Mouse (Mus musculus): ENCODE results near the gene Atp2a2. TPM values are rescaled to one million over a fixed set of nuclear protein-coding genes. Genes with fewer than 3 reads are reported as not detected.
"Not testable (repeated sequence)": the region's sequence is repeated elsewhere in the genome, so short reads cannot be mapped to it uniquely, and the experiment has no call there.

Gene Atp2a2
- total and polyA plus RNA-seq, 2 experiments: 44.6 to 46.0 TPM

DNA sequence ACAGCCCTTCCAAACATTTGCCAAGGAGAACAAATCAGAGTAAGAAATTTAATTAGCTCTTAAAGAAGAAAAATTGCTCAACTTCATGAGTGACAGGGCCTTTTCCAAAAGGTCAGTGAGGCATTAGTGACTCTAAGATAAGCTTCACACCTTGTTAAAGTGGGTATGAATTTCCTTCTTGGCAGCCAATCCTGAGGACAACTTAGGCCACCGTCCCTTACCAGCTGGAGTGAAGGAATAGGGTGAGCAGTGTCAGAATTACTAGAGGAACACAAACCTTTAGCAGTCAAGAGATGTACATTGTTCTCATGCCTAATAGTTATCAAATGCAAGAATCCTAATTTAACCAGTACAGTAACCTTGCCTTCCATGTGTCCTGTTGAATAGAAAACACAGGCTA is 7.6 kb downstream of the Atp2a2 start:
- Histone ChIP-seq H3K4me3 (ENCODE audit: insufficient read depth, low read depth, low read length) (no peak overlapping the region), H3K36me3 (ENCODE audit: control insufficient read depth, insufficient read depth, low read length) (peaks cover 78% of the 10 kb centered on the region), H3K79me2 (ENCODE audit: control insufficient read depth, insufficient read depth, low read length) (peaks cover 25% of the 10 kb centered on the region), H3K4me1 (ENCODE audit: control insufficient read depth, insufficient read depth, low read length) (peaks cover 21% of the 10 kb centered on the region), H3K27ac (replicated peaks; ENCODE audit: insufficient read depth, low read depth, low read length) (no peak overlapping the region), H3K9ac (ENCODE audit: low read depth, low read length) (no peak overlapping the region), H3K27me3 (ENCODE audit: control insufficient read depth, insufficient read depth, low read length) (no peaks in the 10 kb centered on the region)
- DNase-seq (ENCODE audit: extremely low read depth, low read depth, low spot score): peak; percentile 17
- WGBS: 50% methylated on average over 1 of the region's 1 CpGs
- TF ChIP-seq POLR2A (IDR thresholded peaks at IDR 0.05; ENCODE audit: extremely low read depth, insufficient read depth, low read length) (no peak), CTCF (IDR thresholded peaks at IDR 0.05; ENCODE audit: low read depth, low read length) (no peak)

DNA sequence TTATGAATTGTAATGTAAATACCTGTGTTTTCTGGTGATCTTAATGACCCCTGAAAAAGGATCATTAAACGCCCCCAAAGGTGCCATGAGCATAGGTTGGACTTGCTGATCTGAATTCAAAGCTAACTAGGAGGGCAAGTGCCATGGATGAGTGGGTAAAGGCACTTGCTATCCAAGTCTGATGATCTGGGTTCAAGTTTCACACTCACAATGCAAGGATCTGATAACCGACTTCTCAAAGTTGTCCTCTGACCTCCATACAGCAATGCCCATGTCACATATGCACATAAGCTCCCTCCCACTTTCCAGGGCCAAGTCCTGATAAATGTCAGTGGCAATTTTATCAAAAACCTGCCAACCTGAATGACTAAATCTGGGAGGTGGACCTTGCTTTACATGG is 9.0 kb downstream of the Atp2a2 start:
- H3K4me3 ChIP-seq (ENCODE audit: insufficient read depth, low read depth, low read length): no peak overlapping the region
- peaks cover 15% of the 10 kb centered on the region for H3K4me1 ChIP-seq (ENCODE audit: control insufficient read depth, insufficient read depth, low read length)
- 82% methylated on average over 2 of the region's 2 CpGs for WGBS
- no peaks in the 10 kb centered on the region for H3K27me3 ChIP-seq (ENCODE audit: control insufficient read depth, insufficient read depth, low read length)
- H3K27ac ChIP-seq (replicated peaks; ENCODE audit: insufficient read depth, low read depth, low read length): no peak overlapping the region
- H3K36me3 ChIP-seq (ENCODE audit: control insufficient read depth, insufficient read depth, low read length): peaks cover 84% of the 10 kb centered on the region
- no peak for TF ChIP-seq POLR2A (IDR thresholded peaks at IDR 0.05; ENCODE audit: extremely low read depth, insufficient read depth, low read length)
- TF ChIP-seq CTCF (IDR thresholded peaks at IDR 0.05; ENCODE audit: low read depth, low read length): no peak
- H3K79me2 ChIP-seq (ENCODE audit: control insufficient read depth, insufficient read depth, low read length): peaks cover 25% of the 10 kb centered on the region
- no peak overlapping the region for H3K9ac ChIP-seq (ENCODE audit: low read depth, low read length)
- peak; percentile 18 for DNase-seq (ENCODE audit: extremely low read depth, low read depth, low spot score)

DNA sequence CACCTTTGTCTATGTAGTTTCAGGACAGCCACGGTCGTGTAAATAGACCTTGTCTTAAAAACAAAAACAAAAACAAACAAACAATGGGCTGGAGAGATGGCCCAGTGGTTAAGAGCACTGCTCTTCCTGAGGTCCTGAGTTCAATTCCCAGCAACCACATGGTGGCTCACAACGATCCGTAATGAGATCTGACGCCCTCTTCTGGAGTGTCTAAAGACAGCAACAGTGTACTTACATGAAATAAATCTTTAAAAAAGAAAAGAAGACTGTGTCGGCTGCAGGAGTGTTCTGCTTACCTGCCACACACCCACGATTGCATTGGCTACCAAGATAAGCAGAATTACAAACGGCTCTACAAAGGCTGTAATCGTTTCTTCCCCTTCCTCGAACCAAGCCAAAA is 10.6 kb downstream of the Atp2a2 start:
- peak; percentile 11 for DNase-seq (ENCODE audit: extremely low read depth, low read depth, low spot score)
- WGBS: 84% methylated on average over 10 of the region's 10 CpGs
- H3K9ac ChIP-seq (ENCODE audit: low read depth, low read length): no peak overlapping the region
- peaks cover 80% of the 10 kb centered on the region for H3K36me3 ChIP-seq (ENCODE audit: control insufficient read depth, insufficient read depth, low read length)
- TF ChIP-seq CTCF (IDR thresholded peaks at IDR 0.05; ENCODE audit: low read depth, low read length): no peak
- TF ChIP-seq POLR2A (IDR thresholded peaks at IDR 0.05; ENCODE audit: extremely low read depth, insufficient read depth, low read length): no peak
- H3K27ac ChIP-seq (replicated peaks; ENCODE audit: insufficient read depth, low read depth, low read length): no peak overlapping the region
- H3K4me3 ChIP-seq (ENCODE audit: insufficient read depth, low read depth, low read length): no peak overlapping the region
- no peaks in the 10 kb centered on the region for H3K27me3 ChIP-seq (ENCODE audit: control insufficient read depth, insufficient read depth, low read length)
- peaks cover 5% of the 10 kb centered on the region; the same call in 1 of the 2 replicates for H3K4me1 ChIP-seq (ENCODE audit: control insufficient read depth, insufficient read depth, low read length)
- peaks cover 18% of the 10 kb centered on the region; the same call in 1 of the 2 replicates for H3K79me2 ChIP-seq (ENCODE audit: control insufficient read depth, insufficient read depth, low read length)

DNA sequence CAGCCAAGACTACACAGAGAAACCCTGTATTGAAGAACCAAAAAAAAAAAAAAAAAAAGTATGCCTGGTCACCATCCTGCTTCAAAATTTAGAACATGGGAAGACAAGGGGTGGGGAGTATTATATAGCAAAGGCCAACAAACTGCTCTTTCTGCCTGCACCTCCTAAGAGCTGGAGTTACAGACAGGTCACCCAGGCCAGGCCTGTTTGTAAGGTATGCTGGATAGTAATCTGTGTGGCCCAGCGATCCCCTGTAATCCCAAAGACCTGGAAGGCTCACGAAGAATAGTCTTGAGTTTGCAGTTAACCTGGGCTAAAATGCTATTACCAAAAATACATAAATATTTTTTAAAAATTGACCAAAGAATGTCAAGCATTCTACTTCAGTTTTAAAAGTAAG is 11.9 kb downstream of the Atp2a2 start:
- no peak for DNase-seq (ENCODE audit: extremely low read depth, low read depth, low spot score)
- H3K9ac ChIP-seq (ENCODE audit: low read depth, low read length): no peak overlapping the region
- H3K4me3 ChIP-seq (ENCODE audit: insufficient read depth, low read depth, low read length): no peak overlapping the region
- H3K27ac ChIP-seq (replicated peaks; ENCODE audit: insufficient read depth, low read depth, low read length): no peak overlapping the region
- peaks cover 2% of the 10 kb centered on the region; the same call in 1 of the 2 replicates for H3K4me1 ChIP-seq (ENCODE audit: control insufficient read depth, insufficient read depth, low read length)
- H3K36me3 ChIP-seq (ENCODE audit: control insufficient read depth, insufficient read depth, low read length): peaks cover 76% of the 10 kb centered on the region
- WGBS: 97% methylated on average over 2 of the region's 2 CpGs
- TF ChIP-seq POLR2A (IDR thresholded peaks at IDR 0.05; ENCODE audit: extremely low read depth, insufficient read depth, low read length): no peak
- peaks cover 12% of the 10 kb centered on the region; the same call in 1 of the 2 replicates for H3K79me2 ChIP-seq (ENCODE audit: control insufficient read depth, insufficient read depth, low read length)
- H3K27me3 ChIP-seq (ENCODE audit: control insufficient read depth, insufficient read depth, low read length): no peaks in the 10 kb centered on the region

DNA sequence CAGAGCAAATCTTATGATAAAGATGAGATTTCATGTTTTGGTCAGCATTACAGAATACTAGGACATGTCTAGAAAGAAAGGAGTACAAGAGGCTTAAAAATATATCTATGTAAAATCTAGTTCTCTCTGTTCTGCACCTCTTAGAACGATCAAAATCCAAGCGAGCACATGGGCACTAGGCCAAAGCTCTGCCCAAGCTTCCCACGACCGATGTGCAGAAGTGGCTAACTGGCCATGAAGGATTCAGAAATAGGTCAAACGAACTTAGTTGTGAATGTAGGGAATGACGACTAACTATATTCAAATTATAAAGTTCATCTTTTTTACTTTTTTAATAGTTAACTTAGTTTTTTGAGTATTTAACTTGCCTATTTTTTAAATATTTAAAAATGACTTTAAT is 14.2 kb downstream of the Atp2a2 start:
- 39% methylated on average over 6 of the region's 6 CpGs for WGBS
- Histone ChIP-seq H3K27me3 (ENCODE audit: control insufficient read depth, insufficient read depth, low read length) (no peaks in the 10 kb centered on the region), H3K4me1 (ENCODE audit: control insufficient read depth, insufficient read depth, low read length) (peaks cover 2% of the 10 kb centered on the region; the same call in 1 of the 2 replicates), H3K27ac (replicated peaks; ENCODE audit: insufficient read depth, low read depth, low read length) (no peak overlapping the region), H3K36me3 (ENCODE audit: control insufficient read depth, insufficient read depth, low read length) (peaks cover 78% of the 10 kb centered on the region), H3K9ac (ENCODE audit: low read depth, low read length) (no peak overlapping the region), H3K79me2 (ENCODE audit: control insufficient read depth, insufficient read depth, low read length) (peaks cover 11% of the 10 kb centered on the region; the same call in 1 of the 2 replicates), H3K4me3 (ENCODE audit: insufficient read depth, low read depth, low read length) (no peak overlapping the region)
- TF ChIP-seq POLR2A (IDR thresholded peaks at IDR 0.05; ENCODE audit: extremely low read depth, insufficient read depth, low read length) (no peak), CTCF (IDR thresholded peaks at IDR 0.05; ENCODE audit: low read depth, low read length) (no peak)
- no peak for DNase-seq (ENCODE audit: extremely low read depth, low read depth, low spot score)

DNA sequence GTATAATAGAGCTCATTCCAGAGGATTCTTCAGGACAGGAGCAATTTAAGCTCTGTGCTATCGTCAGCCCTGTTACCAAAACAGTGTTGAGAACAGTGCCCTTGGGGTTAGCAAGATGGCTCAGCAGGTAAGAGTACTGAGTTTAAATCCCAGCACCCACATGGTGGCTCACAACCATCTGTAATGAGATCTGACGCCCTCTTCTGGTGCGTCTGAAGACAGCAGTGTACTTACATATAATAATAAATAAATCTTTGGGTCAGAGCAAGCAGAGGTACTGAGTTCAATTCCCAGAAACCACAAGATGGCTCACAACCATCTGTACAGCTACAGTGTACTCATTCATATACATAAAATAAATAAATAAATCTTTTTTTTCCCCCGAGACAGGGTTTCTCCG is 15.8 kb downstream of the Atp2a2 start:
- not testable (repeated sequence) for DNase-seq (ENCODE audit: extremely low read depth, low read depth, low spot score); H3K4me1 ChIP-seq (ENCODE audit: control insufficient read depth, insufficient read depth, low read length); H3K9ac ChIP-seq (ENCODE audit: low read depth, low read length); H3K27me3 ChIP-seq (ENCODE audit: control insufficient read depth, insufficient read depth, low read length); H3K4me3 ChIP-seq (ENCODE audit: insufficient read depth, low read depth, low read length); H3K27ac ChIP-seq (replicated peaks; ENCODE audit: insufficient read depth, low read depth, low read length)
- peaks cover 12% of the 10 kb centered on the region; the same call in 1 of the 2 replicates for H3K79me2 ChIP-seq (ENCODE audit: control insufficient read depth, insufficient read depth, low read length)
- WGBS: 88% methylated on average over 5 of the region's 5 CpGs
- peaks cover 76% of the 10 kb centered on the region for H3K36me3 ChIP-seq (ENCODE audit: control insufficient read depth, insufficient read depth, low read length)

All from liver, adult 2 months (tissue).